Mouse (Mus musculus) heart, postnatal 0 days (tissue): Measurements from ENCODE around the gene Suds3. TPM values are rescaled to one million over a fixed set of nuclear protein-coding genes. Genes with fewer than 3 reads are reported as not detected.

Experiments
- ATAC-seq: fragments of 200-750 bp; cut with Nextera tagmentation; 2 replicates; pipeline ENCODE4 v1.8.0; 2017; ENCODE audit warnings: low read depth, moderate number of reproducible peaks, moderate library complexity; ENCODE audit not compliant: insufficient read depth
- DNase-seq: peaks from one replicate; pipeline ENCODE4 v3.0.0-alpha.2; 2016; ENCODE audit warnings: low spot score
- H3K27ac ChIP-seq: fragments of 300-500 bp; sonication (generic); 2 replicates; pipeline ENCODE4 v1.5.1; 2014; ENCODE audit warnings: low read depth, mild to moderate bottlenecking
- H3K27me3 ChIP-seq: fragments of 300-500 bp; sonication (generic); 2 replicates; pipeline ENCODE4 v1.6.1; 2014; ENCODE audit warnings: low read length, mixed read lengths; ENCODE audit not compliant: control insufficient read depth, insufficient read depth
- H3K36me3 ChIP-seq: fragments of 300-500 bp; sonication (generic); replicated peaks from 2 replicates; pipeline ENCODE4 v1.6.1; 2014; ENCODE audit warnings: low read length, mixed read lengths; ENCODE audit not compliant: control insufficient read depth, insufficient read depth
- H3K4me1 ChIP-seq: fragments of 300-500 bp; sonication (generic); 2 replicates; pipeline ENCODE4 v1.6.1; 2014; ENCODE audit warnings: antibody characterized with exemption; ENCODE audit not compliant: control insufficient read depth, insufficient read depth
- H3K4me2 ChIP-seq: fragments of 300-500 bp; sonication (generic); 2 replicates; pipeline ENCODE4 v1.6.1; 2014; ENCODE audit warnings: low read depth, mild to moderate bottlenecking, low read length, moderate library complexity
- H3K4me3 ChIP-seq: fragments of 300-500 bp; sonication (generic); 2 replicates; pipeline ENCODE4 v1.5.1; 2014; ENCODE audit warnings: low read depth, low read length
- H3K9ac ChIP-seq: fragments of 300-500 bp; sonication (generic); replicated peaks from 2 replicates; pipeline ENCODE4 v1.6.1; 2014; ENCODE audit warnings: low read depth, low read length, mixed read lengths
- H3K9me3 ChIP-seq: fragments of 300-500 bp; sonication (generic); replicated peaks from 2 replicates; pipeline ENCODE4 v1.6.1; 2016; ENCODE audit warnings: low read length; ENCODE audit not compliant: control insufficient read depth
- CTCF ChIP-seq: IDR thresholded peaks from 2 replicates; pipeline ENCODE4 v1.5.1; 2016; ENCODE audit warnings: antibody characterized with exemption, control low read depth, low read depth
- EP300 ChIP-seq: IDR thresholded peaks from 2 replicates; pipeline ENCODE4 v1.6.1; 2016; ENCODE audit warnings: antibody characterized with exemption, low read depth
- WGBS: fragments of 180-500 bp; shearing (Covaris S2); extraction: QIAGEN DNeasy Blood & Tissue Kit; methylation state at CpG from one replicate; pipeline ENCODE4 v1.1.7; 2014; 5-methylcytosine and 5-hydroxymethylcytosine counted together
- polyA plus RNA-seq: library from polyadenylated mRNA; unstranded; fragments of >200 nt; fragmentation: Nextera tagmentation; extraction: Ambion mirVana; gene quantifications from 2 replicates; pipeline ENCODE4 v1.2.1, GENCODE M21; 2015
- total RNA-seq: library from RNA; depleted of rRNA; stranded (reverse); fragments of >200 nt; gene quantifications from 2 replicates; pipeline ENCODE4 v1.2.3, GENCODE M21; 2014; ENCODE audit warnings: low replicate concordance

Gene Suds3
- total and polyA plus RNA-seq, 2 experiments from 2014 or later = 36.9 to 50.1 TPM

DNA sequence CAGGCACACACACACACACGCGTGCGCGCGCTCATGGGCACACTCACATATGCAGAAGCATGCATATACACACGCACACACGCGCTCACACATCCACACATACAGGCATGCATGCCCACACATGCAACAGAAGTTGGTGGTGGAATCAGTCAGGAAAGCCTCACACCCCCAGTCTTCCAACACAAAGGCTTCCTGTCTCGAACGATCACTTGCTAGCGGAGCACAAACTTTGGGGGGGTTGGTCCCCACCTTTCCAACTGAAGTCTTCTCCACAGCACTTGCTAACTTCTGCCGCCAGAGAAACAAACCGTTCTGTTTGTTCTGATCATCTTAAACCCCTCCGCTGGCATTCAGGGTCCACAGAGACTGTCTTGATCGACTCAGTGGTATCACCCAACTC, 14.8 kb upstream of the Suds3 start:
- 86% methylated on average over 15 of the region's 15 CpGs for WGBS

GRCm38 (mm10) chr5:117127051-117127450, 11.1 kb upstream of the Suds3 start:
- TF ChIP-seq CTCF = no peak
- TF ChIP-seq EP300 = no peak
- Histone ChIP-seq H3K27me3 (no peaks in the 10 kb centered on the region), H3K27ac (no peak overlapping the region), H3K9ac (no peak overlapping the region), H3K9me3 (no peaks in the 10 kb centered on the region), H3K4me2 (no peak overlapping the region), H3K4me3 (no peak overlapping the region), H3K4me1 (no peaks in the 10 kb centered on the region), H3K36me3 (no peaks in the 10 kb centered on the region)
- ATAC-seq (no peak), DNase-seq (no peak)
- 72% methylated on average over 4 of the region's 4 CpGs for WGBS

More for the DNA sequence above, 14.8 kb upstream of the Suds3 start:
- DNase-seq = no peak
- H3K4me2 ChIP-seq = no peak overlapping the region
- H3K4me1 ChIP-seq = peaks cover 19% of the 10 kb centered on the region
- no peak overlapping the region for H3K9ac ChIP-seq
- H3K9me3 ChIP-seq = no peaks in the 10 kb centered on the region
- no peak for ATAC-seq
- no peaks in the 10 kb centered on the region for H3K36me3 ChIP-seq
- no peaks in the 10 kb centered on the region for H3K27me3 ChIP-seq
- no peak overlapping the region for H3K4me3 ChIP-seq
- no peak for TF ChIP-seq EP300
- no peak for TF ChIP-seq CTCF
- H3K27ac ChIP-seq = no peak overlapping the region

- TF ChIP-seq EP300 (no peak), CTCF (no peak)
These were observed 9.8 kb upstream of the Suds3 start for GRCm38 (mm10) chr5:117125482-117126346.

DNA sequence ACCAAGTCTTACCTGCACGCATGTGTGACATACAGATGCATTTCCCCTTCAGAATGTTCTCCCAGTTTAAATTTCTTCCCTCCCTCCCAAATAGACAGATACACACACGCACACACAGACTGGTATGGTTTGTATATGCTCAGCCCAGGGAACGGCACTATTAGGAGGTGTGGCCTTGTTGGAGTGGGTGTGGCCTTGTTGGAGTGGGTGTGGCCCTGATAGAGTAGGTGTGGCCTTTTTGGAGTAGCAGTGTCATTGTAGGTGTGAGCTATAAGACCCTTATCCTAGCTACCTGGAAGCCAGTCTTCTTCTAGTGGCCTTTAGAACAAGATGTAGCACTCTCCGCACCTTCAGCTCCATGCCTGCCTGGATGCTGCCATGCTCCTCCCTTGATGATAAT, 7.9 kb upstream of the Suds3 start:
- H3K27ac ChIP-seq = no peak overlapping the region
- H3K27me3 ChIP-seq = no peaks in the 10 kb centered on the region
- H3K4me1 ChIP-seq = peaks cover 14% of the 10 kb centered on the region; the same call in 1 of the 2 replicates
- no peak overlapping the region for H3K4me2 ChIP-seq
- TF ChIP-seq EP300 = no peak
- TF ChIP-seq CTCF = no peak
- WGBS = 83% methylated on average over 4 of the region's 4 CpGs
- no peak for ATAC-seq
- no peak for DNase-seq
- no peak overlapping the region for H3K4me3 ChIP-seq
- H3K36me3 ChIP-seq = no peaks in the 10 kb centered on the region
- H3K9me3 ChIP-seq = no peaks in the 10 kb centered on the region
- H3K9ac ChIP-seq = no peak overlapping the region

More at GRCm38 (mm10) chr5:117125482-117126346, 9.8 kb upstream of the Suds3 start:
- ATAC-seq (no peak), DNase-seq (no peak)
- Histone ChIP-seq H3K27ac (no peak overlapping the region), H3K27me3 (no peaks in the 10 kb centered on the region), H3K4me3 (no peak overlapping the region), H3K9ac (no peak overlapping the region), H3K9me3 (no peaks in the 10 kb centered on the region), H3K4me2 (no peak overlapping the region), H3K36me3 (no peaks in the 10 kb centered on the region), H3K4me1 (peaks cover 7% of the 10 kb centered on the region; the same call in 1 of the 2 replicates)
- 84% methylated on average over 16 of the region's 16 CpGs for WGBS

DNA sequence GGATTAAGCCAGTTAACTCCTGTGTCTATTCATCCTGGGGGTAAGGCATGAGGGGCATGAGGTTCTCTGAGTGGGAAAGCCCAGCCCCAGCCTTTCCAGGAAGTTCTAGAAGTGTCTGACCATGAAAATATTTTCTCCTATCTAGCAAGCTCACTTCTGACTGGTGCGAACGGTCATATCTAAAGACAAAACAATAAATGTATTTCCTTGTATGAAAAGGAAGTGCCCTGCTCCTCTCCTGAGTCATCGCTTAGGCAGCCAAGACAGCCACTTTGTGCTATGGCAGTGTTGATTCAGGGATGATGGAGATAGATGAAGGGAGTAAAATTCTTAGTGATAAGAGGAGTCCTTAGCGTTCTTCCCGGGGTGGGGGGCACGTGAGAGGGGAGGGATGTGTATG, 7.2 kb upstream of the Suds3 start:
- Histone ChIP-seq H3K4me3 (no peak overlapping the region), H3K4me2 (no peak overlapping the region), H3K36me3 (no peaks in the 10 kb centered on the region), H3K27me3 (no peaks in the 10 kb centered on the region), H3K4me1 (peaks cover 14% of the 10 kb centered on the region; the same call in 1 of the 2 replicates), H3K27ac (no peak overlapping the region), H3K9me3 (no peaks in the 10 kb centered on the region), H3K9ac (no peak overlapping the region)
- ATAC-seq (no peak), DNase-seq (no peak)
- no peak for TF ChIP-seq CTCF
- no peak for TF ChIP-seq EP300
- 49% methylated on average over 6 of the region's 6 CpGs for WGBS
